Mouse (Mus musculus) intestine, postnatal 0 days (tissue): ENCODE data around the gene Meioc. TPM values are rescaled to one million over a fixed set of nuclear protein-coding genes. Genes with fewer than 3 reads are reported as not detected.
"Not testable (repeated sequence)": the region's sequence is repeated elsewhere in the genome, so short reads cannot be mapped to it uniquely, and the experiment has no call there.

Source experiments
- ATAC-seq: fragments of 200-750 bp; cut with Nextera tagmentation; 2 replicates; pipeline ENCODE4 v1.8.0; 2017; ENCODE audit warnings: mild to moderate bottlenecking, moderate TSS enrichment, moderate library complexity
- H3K27ac ChIP-seq: fragments of 300-500 bp; sonication (generic); 2 replicates; pipeline ENCODE4 v1.5.1; 2014; ENCODE audit warnings: mild to moderate bottlenecking, low read depth, low read length, moderate library complexity
- H3K27me3 ChIP-seq: fragments of 300-500 bp; sonication (generic); replicated peaks from 2 replicates; pipeline ENCODE4 v1.6.1; 2014; ENCODE audit warnings: low read length, mixed read lengths; ENCODE audit not compliant: control insufficient read depth, insufficient read depth
- H3K36me3 ChIP-seq: fragments of 300-500 bp; sonication (generic); 2 replicates; pipeline ENCODE4 v1.6.1; 2014; ENCODE audit warnings: mild to moderate bottlenecking, moderate library complexity; ENCODE audit not compliant: control insufficient read depth, insufficient read depth
- H3K4me1 ChIP-seq: fragments of 300-500 bp; sonication (generic); replicated peaks from 2 replicates; pipeline ENCODE4 v1.6.1; 2014; ENCODE audit warnings: antibody characterized with exemption, low read length, mixed read lengths; ENCODE audit not compliant: control insufficient read depth, insufficient read depth
- H3K4me2 ChIP-seq: fragments of 300-500 bp; sonication (generic); replicated peaks from 2 replicates; pipeline ENCODE4 v1.6.1; 2014; ENCODE audit warnings: low read depth, mild to moderate bottlenecking, moderate library complexity
- H3K4me3 ChIP-seq: fragments of 300-500 bp; sonication (generic); 2 replicates; pipeline ENCODE4 v1.5.1; 2014; ENCODE audit warnings: low read depth, low read length
- H3K9ac ChIP-seq: fragments of 300-500 bp; sonication (generic); 2 replicates; pipeline ENCODE4 v1.6.1; 2014; ENCODE audit warnings: mild to moderate bottlenecking, low read depth, low read length
- H3K9me3 ChIP-seq: fragments of 300-500 bp; sonication (generic); 2 replicates; pipeline ENCODE4 v1.6.1; 2016; ENCODE audit warnings: mixed run types; ENCODE audit not compliant: control insufficient read depth
- CTCF ChIP-seq: sonication (generic); IDR thresholded peaks from 2 replicates; pipeline ENCODE4 v1.5.1; 2016; ENCODE audit warnings: low read depth, mild to moderate bottlenecking, control low read depth, antibody characterized with exemption, moderate library complexity
- WGBS: fragments of 180-500 bp; shearing (Covaris S2); extraction: QIAGEN DNeasy Blood & Tissue Kit; methylation state at CpG from one replicate; pipeline ENCODE4 v1.1.7; 2014; 5-methylcytosine and 5-hydroxymethylcytosine counted together
- polyA plus RNA-seq: library from polyadenylated mRNA; unstranded; fragments of >200 nt; fragmentation: Nextera tagmentation; extraction: Ambion mirVana; gene quantifications from 2 replicates; pipeline ENCODE4 v1.2.1, GENCODE M21; 2015

Meioc gene
- polyA plus RNA-seq, 1 experiment from 2014 or later = 0.14 TPM

DNA sequence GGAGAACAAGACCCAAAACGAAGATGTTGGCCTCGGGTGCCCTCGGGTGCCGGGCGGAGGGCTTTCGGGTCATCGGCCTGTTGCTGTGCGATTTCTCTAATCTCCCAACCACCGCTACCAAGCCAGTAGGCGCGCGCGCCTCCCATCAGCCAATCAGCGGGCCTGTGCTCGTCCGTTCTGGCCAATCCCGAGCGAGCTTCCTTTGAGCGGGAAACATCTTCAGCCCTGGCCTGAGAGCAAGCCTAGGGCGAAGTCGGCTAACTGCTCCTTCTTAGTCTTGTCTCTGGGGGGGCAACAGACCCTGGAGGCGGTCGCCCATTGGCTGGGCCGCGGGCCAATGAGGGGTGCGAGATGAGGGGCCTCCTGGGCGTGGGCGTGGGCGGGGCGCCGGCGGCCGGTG lies 1.6 kb downstream of the Meioc start:
- TF ChIP-seq CTCF = no peak
- Histone ChIP-seq H3K36me3 (no peaks in the 10 kb centered on the region), H3K9ac (no peak overlapping the region), H3K27me3 (peaks cover 25% of the 10 kb centered on the region), H3K4me2 (no peak overlapping the region), H3K4me3 (no peak overlapping the region), H3K27ac (no peak overlapping the region), H3K9me3 (no peaks in the 10 kb centered on the region; the same call in 1 of the 2 replicates), H3K4me1 (no peaks in the 10 kb centered on the region)
- ATAC-seq = no peak
- 52% methylated on average over 29 of the region's 33 CpGs for WGBS

DNA sequence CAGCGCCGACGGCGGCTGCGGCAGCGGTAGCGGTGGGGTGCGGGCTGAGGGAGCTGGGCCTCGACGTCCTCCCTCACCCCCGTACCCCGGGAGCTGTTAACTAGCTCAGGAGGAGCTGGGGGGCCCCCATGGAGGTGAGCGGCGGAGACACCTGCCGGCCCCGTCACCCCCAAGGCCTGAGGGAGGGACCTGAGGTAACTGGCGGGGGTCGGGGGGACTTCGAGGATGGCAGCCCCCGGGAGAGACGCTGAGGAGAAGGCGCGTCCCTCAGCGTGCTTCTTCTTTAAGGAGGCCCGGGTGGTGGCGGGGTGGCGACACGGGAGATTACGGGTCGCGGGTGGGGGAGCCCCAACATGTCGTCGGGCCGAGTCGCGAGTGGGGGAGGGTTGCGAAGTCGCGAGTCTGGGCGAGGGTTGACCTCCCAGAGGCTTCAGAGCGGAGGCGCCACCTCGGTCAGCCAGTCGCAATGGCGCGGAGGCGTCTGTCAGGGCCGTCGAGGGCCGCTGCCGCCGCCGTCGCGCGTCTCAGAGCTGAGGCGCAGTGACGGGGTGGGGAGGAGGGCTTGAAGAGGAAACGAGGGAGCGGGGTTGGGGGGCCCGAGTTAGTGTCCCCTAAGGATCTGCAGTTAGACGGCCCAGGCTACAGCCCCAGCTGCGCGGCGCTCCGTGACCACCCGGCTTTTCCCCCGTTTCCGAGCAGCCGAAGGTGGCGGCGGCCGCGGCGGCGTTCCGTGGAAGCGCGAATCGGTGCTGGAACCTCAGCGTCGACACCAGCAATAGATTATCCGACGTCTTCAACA lies 2.3 kb downstream of the Meioc start:
- no peak overlapping the region for H3K27ac ChIP-seq
- peaks cover 25% of the 10 kb centered on the region for H3K27me3 ChIP-seq
- no peaks in the 10 kb centered on the region; the same call in 1 of the 2 replicates for H3K9me3 ChIP-seq
- H3K9ac ChIP-seq = no peak overlapping the region
- H3K36me3 ChIP-seq = no peaks in the 10 kb centered on the region
- no peak for ATAC-seq
- H3K4me2 ChIP-seq = no peak overlapping the region
- WGBS = 39% methylated on average over 74 of the region's 84 CpGs
- H3K4me3 ChIP-seq = peak overlapping the region; percentile 12; the same call in 1 of the 2 replicates
- no peaks in the 10 kb centered on the region for H3K4me1 ChIP-seq
- TF ChIP-seq CTCF = no peak

DNA sequence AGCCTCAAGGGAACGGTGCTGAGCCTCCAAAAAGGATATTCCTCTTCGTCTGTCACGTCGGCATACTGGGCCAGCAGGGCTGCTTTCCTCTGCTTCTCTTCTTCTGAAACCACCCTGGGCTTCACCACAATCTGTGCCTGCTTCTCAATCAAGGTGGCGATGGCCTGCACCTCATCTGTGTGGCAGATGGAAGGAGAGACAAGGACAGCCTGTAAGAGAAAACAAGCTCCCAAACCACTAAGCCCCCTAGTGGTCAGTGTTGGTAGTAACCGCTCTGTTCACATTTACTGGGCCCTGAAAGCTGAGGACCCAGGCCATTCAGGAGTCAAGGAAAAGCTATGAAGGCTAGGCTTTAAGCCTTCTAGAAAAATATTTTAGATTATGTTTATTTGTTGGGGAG lies 26.6 kb downstream of the Meioc start:
- H3K4me3 ChIP-seq = no peak overlapping the region
- TF ChIP-seq CTCF = peak; percentile 85
- H3K4me2 ChIP-seq = no peak overlapping the region
- no peak overlapping the region for H3K27ac ChIP-seq
- no peak for ATAC-seq
- 66% methylated on average over 6 of the region's 6 CpGs for whole genome bisulfite sequencing
- no peaks in the 10 kb centered on the region for H3K9me3 ChIP-seq
- H3K4me1 ChIP-seq = no peaks in the 10 kb centered on the region
- no peaks in the 10 kb centered on the region for H3K27me3 ChIP-seq
- peaks cover 20% of the 10 kb centered on the region; the same call in 1 of the 2 replicates for H3K36me3 ChIP-seq
- no peak overlapping the region for H3K9ac ChIP-seq

DNA sequence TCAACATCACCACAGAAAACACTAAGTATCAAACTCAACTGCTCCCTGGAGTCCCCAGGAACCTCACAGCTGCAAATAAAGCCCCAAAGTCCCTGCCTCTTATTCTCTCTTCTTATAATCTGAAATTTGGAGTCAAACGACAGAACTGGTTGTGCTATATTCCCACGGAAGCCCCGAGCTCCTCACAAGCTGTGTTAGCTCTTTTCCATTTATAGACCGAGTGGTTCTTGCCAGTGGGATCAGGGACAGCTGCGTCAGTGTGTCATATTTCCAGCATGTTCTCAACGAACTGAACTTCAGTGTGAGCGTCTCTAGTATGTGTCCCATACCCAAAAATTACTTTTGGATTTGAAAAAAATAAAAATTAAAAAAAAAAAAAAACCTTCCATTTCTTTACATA lies 31.8 kb downstream of the Meioc start:
- H3K4me2 ChIP-seq = no peak overlapping the region
- no peak overlapping the region for H3K9ac ChIP-seq
- 90% methylated on average over 7 of the region's 7 CpGs for WGBS
- H3K4me3 ChIP-seq = no peak overlapping the region
- no peaks in the 10 kb centered on the region for H3K27me3 ChIP-seq
- no peaks in the 10 kb centered on the region for H3K4me1 ChIP-seq
- no peak overlapping the region for H3K27ac ChIP-seq
- H3K9me3 ChIP-seq = no peaks in the 10 kb centered on the region
- no peak for TF ChIP-seq CTCF
- no peak for ATAC-seq
- peaks cover 5% of the 10 kb centered on the region; the same call in 1 of the 2 replicates for H3K36me3 ChIP-seq

DNA sequence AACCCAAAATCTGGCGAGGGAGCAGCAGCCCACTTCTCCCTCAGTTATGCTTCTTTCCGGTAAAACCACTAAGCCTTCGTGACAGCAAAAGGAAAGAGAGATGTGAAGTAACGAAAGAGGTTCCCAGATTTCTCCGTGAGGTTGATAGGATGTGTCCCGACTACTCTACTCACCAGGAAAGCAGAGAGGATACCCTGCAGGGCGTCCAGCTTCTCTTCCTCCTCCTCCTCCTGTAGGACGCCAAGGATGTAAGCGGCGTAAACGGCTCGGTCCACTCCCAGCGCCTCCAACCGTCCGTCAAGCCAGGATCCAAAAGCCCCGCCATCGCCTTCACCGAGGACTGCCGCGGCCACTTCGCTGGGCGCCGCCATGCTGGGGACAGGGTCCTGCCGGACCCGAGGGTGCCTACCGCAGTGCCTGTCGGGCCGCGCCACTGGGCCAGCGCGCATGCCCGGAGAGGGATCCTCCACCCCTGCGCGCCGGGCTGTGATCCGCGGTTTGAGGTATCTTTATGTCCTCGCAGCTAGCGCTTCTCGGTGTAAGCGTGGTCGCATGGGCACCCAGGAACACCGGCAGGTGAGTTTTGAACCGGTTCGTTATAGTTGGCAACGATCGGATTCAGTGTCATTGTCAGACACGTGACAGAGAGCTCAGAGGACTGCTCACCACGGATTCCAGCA lies 34.0 kb downstream of the Meioc start, which contains the start of gene Ccdc43:
Ccdc43 (minus strand) TSS at position 445 of the 680 bp plus-strand sequence.
- Histone ChIP-seq H3K27me3 (no peaks in the 10 kb centered on the region), H3K27ac (peak within 1 kb of the TSS; percentile 43), H3K4me1 (no peaks in the 10 kb centered on the region), H3K4me2 (peak within 1 kb of the TSS; percentile 83), H3K9ac (peak within 1 kb of the TSS; percentile 53), H3K9me3 (no peaks in the 10 kb centered on the region), H3K4me3 (peak within 1 kb of the TSS; percentile 67), H3K36me3 (no peaks in the 10 kb centered on the region; the same call in 1 of the 2 replicates)
- no peak for TF ChIP-seq CTCF
- WGBS = under 1% methylated on average over 49 of the region's 49 CpGs
- ATAC-seq = peak; percentile 96

DNA sequence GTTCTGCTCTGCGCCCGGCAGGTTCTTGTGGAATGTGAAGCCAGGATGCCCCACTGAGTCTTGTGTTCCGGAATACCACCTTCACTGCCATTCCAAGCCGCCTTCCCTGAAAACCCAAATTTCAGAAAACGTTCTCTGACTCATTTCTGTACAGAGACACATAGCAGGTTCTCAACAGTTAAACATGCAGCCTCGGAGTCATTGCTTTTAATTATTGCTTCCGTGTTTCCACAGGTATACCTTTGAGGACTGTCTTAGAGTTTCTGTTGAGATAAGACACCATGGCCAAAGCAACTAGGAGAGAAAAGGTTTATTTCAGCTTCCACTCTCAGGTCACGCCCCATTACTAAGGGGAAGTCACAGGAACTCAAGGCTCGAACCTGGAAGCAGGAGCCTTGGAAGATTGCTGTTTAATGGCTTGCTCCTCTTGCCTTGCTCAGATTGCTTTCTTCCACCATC lies 34.5 kb downstream of the Meioc start:
- Histone ChIP-seq H3K36me3 (no peaks in the 10 kb centered on the region; the same call in 1 of the 2 replicates), H3K4me1 (no peaks in the 10 kb centered on the region), H3K9ac (peak overlapping the region; percentile 53), H3K9me3 (no peaks in the 10 kb centered on the region), H3K27ac (peak overlapping the region; percentile 43), H3K27me3 (no peaks in the 10 kb centered on the region), H3K4me3 (peak overlapping the region; percentile 67), H3K4me2 (peak overlapping the region; percentile 83)
- WGBS = 6% methylated on average over 9 of the region's 9 CpGs
- peak; percentile 52 for ATAC-seq
- no peak for TF ChIP-seq CTCF

DNA sequence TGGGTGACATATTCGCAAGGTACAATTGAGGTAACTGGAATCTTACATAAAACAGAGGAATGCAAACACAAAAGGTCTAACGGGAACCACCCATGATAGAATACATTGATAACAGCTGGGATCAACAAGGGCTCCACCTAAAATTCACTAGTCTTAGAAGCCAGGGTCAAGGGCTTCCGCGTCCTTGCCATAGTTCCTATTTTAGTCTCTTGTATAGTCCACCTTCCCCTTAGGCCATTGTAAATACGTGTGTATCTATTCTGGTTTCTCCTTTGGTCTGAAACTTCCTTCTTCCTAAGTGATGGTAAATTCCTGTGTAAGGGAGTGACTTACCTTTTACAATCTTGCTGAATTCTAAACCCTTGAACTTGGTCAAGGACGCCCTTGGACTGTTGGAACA lies 38.7 kb downstream of the Meioc start:
- WGBS = 81% methylated on average over 6 of the region's 6 CpGs
- not testable (repeated sequence) for H3K9me3 ChIP-seq, H3K4me1 ChIP-seq, ATAC-seq, H3K9ac ChIP-seq, H3K27me3 ChIP-seq, H3K4me2 ChIP-seq, H3K27ac ChIP-seq, H3K4me3 ChIP-seq, H3K36me3 ChIP-seq
